Mouse (Mus musculus) splenic B cell, adult 2 months (primary cell): ENCODE measurements around the gene Ilkap.

Experiments
- DNase-seq: peaks from one replicate; pipeline ENCODE4 v3.0.0-alpha.2; 2011; ENCODE audit warnings: low read depth, low spot score
- H3K27me3 ChIP-seq: 2 replicates; pipeline ENCODE4 v1.6.1; 2012; ENCODE audit warnings: mild to moderate bottlenecking, low read length, moderate library complexity, mixed read lengths; ENCODE audit not compliant: control insufficient read depth, poor library complexity, insufficient read depth, severe bottlenecking
- H3K36me3 ChIP-seq: 2 replicates; pipeline ENCODE4 v1.6.1; 2012; ENCODE audit warnings: mild to moderate bottlenecking, low read length, moderate library complexity, mixed read lengths; ENCODE audit not compliant: control insufficient read depth, poor library complexity, insufficient read depth, severe bottlenecking

The Ilkap gene

GRCm38 (mm10) chr1:91398260-91399062 lies at the start of gene Ilkap:
Ilkap (minus strand) TSS chr1:91398815.
- DNase-seq = peak; percentile 91
- Histone ChIP-seq H3K36me3 (no peaks in the 10 kb centered on the region), H3K27me3 (no peaks in the 10 kb centered on the region)

DNA sequence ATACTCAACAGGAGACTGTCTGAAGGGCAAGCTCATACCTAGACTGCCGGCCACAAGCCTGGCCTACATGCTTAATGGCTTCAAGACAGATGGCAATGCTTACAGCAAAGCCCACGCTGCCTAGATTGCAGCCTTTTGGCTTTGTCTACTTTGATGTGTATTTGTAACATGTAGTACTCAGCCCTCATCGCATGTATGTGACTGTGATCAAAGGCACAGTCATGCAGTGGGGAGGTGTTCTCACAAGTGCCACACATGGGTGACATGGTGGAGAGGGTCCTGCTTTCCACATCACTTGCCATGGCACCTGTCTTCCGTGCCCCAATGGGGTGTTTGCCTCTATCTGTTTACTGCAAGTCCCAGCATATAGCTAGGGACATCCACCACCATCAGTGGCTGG lies 47.9 kb upstream of the Ilkap start:
- no peak for DNase-seq
- Histone ChIP-seq H3K27me3 (no peaks in the 10 kb centered on the region), H3K36me3 (peaks cover 2% of the 10 kb centered on the region; the same call in 1 of the 2 replicates)

GRCm38 (mm10) chr1:91446060-91446459 lies 47.4 kb upstream of the Ilkap start:
- DNase-seq = no peak
- Histone ChIP-seq H3K27me3 (no peaks in the 10 kb centered on the region), H3K36me3 (peaks cover 2% of the 10 kb centered on the region; the same call in 1 of the 2 replicates)

- Histone ChIP-seq H3K27me3 (no peaks in the 10 kb centered on the region), H3K36me3 (peaks cover 2% of the 10 kb centered on the region; the same call in 1 of the 2 replicates)
- DNase-seq = no peak
Observed at GRCm38 (mm10) chr1:91444841-91445830, 46.5 kb upstream of the Ilkap start.

GRCm38 (mm10) chr1:91442350-91442990 lies 43.9 kb upstream of the Ilkap start:
- Histone ChIP-seq H3K36me3 (no peaks in the 10 kb centered on the region; the same call in 1 of the 2 replicates), H3K27me3 (no peaks in the 10 kb centered on the region)
- no peak for DNase-seq

- DNase-seq = no peak
- H3K36me3 ChIP-seq = no peaks in the 10 kb centered on the region; the same call in 1 of the 2 replicates
- H3K27me3 ChIP-seq = no peaks in the 10 kb centered on the region
Observed at GRCm38 (mm10) chr1:91441855-91442254, 43.2 kb upstream of the Ilkap start.

- Histone ChIP-seq H3K36me3 (no peaks in the 10 kb centered on the region), H3K27me3 (no peaks in the 10 kb centered on the region)
- no peak for DNase-seq
Observed at GRCm38 (mm10) chr1:91439776-91440175, 41.2 kb upstream of the Ilkap start.

DNA sequence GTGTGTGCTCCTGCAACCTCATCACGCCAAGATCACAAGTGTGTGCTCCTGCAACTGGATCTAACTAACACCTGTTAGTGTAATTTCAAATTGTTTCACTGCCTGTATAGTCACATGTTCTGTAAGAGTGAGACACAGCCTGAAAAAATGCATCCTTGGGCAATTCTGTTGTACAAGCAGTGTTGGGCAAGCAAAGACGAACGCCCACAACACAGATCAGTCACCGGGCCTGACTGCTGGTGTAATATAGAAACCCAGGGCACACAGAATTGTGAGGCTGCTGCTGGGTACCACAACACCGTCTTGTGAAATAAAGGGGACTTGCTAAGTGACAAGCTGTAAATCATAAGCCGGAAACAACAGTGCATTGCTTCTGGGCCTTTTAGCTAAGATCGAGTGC lies 39.0 kb upstream of the Ilkap start:
- Histone ChIP-seq H3K27me3 (no peaks in the 10 kb centered on the region), H3K36me3 (no peaks in the 10 kb centered on the region)
- DNase-seq = no peak

DNA sequence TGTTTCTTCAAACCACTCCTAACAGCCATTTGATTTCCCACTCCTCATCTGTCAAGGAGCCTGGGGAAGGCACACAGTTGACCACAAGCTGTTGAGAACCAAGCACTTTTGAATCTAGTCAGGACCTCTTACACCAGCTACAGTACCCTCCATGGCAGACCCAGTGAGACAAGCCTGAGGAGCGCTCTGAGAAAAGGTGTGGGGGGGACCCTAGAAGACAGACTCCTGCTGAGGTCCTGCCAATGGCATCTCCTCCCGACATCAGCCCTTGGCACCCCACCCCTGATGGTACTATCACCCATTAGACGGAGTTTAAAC lies 38.4 kb upstream of the Ilkap start:
- no peak for DNase-seq
- H3K36me3 ChIP-seq = no peaks in the 10 kb centered on the region
- H3K27me3 ChIP-seq = no peaks in the 10 kb centered on the region

DNA sequence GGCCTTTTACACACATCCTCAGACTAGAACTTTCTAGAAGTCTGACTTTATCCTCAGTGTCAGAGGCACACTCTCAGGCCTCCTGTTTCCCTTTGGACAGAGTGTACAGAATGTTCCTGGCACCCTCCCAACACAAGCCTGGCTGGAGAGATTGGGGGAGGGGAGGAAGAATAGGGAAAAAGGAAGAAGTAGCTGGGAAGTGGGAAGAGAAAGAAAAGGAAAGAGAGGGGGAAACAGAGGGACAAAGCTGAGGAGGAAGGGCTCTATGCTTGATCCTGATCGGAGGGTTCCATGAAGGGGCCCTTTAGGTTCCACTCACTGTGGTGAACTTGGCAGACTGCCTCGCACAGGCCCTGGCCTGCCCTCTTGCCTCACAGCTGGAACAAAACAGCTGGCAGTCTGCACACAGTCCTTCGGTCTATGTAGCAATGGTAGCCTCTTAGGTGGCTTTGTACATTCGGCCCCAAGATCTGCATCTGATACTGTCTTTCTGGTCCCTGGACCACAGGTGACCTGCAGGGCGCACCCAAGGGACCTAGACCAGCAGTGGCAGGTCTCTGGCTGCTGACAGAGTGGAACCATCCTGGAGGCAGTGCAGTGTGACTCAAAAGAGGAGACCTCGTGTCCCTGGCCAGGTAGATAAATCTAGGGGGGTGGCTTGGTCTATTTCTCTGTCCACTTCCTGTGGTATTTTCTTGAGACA lies 37.9 kb upstream of the Ilkap start:
- Histone ChIP-seq H3K27me3 (no peaks in the 10 kb centered on the region), H3K36me3 (no peaks in the 10 kb centered on the region)
- no peak for DNase-seq

GRCm38 (mm10) chr1:91435606-91436130 lies 37.1 kb upstream of the Ilkap start:
- Histone ChIP-seq H3K36me3 (no peaks in the 10 kb centered on the region), H3K27me3 (no peaks in the 10 kb centered on the region)
- no peak for DNase-seq

DNA sequence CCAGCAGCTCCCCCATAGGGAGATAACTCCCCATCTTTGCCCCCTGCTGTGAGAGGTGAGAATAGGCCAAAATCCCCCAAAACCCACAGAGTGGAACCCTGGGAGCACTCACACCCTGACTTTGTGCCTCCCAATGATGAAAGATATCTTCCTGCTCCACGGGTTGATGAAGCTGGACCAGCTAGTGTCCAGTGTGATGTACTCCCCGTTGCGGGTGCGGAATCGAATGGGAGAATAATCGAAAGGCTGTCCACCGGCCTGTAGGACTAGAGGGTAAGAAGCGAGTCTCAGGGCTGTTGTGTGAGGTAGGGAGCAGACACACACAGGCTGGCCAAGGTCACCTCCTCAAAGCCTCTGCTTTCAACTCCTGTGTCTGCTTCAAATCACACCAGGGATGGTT lies 36.3 kb upstream of the Ilkap start:
- DNase-seq = no peak
- no peaks in the 10 kb centered on the region for H3K36me3 ChIP-seq

DNA sequence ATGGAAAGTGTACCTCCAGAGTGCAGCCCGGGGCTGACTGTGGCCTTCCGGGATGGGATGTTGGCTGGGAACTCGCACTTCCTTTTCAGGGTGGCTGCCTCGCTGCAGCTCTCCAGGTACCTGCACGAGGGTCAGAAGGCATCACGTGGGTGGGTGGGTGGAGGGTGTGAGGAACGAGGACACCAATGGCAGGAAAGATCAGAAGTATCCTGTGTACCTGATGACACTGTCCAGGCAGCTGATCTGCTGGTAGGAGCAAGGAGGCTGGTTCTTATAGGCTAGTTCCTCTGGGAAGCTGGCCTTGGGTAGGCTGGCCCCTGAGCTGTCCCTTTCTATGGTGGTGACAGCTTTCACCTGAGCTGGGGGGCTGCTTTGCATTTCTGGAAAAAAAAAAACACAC lies 32.1 kb upstream of the Ilkap start:
- H3K36me3 ChIP-seq = no peaks in the 10 kb centered on the region
- no peak for DNase-seq
- no peaks in the 10 kb centered on the region for H3K27me3 ChIP-seq

More for the DNA sequence above, 36.3 kb upstream of the Ilkap start:
- H3K27me3 ChIP-seq = no peaks in the 10 kb centered on the region

- no peaks in the 10 kb centered on the region for H3K36me3 ChIP-seq
- no peak for DNase-seq
- no peaks in the 10 kb centered on the region for H3K27me3 ChIP-seq
Observed at GRCm38 (mm10) chr1:91429212-91429611, 30.6 kb upstream of the Ilkap start.
